Mouse (Mus musculus): ENCODE results near the gene Arl6ip4.

GRCm38 (mm10) chr5:124158305-124158704 is 42.4 kb downstream of the Arl6ip4 start:
- TF ChIP-seq CTCF (IDR thresholded peaks at IDR 0.05; ENCODE audit: insufficient read depth, low read length): no peak
- no peak for TF ChIP-seq POLR2A (IDR thresholded peaks at IDR 0.05; ENCODE audit: borderline replicate concordance, extremely low read depth, low read depth, low read length)
